Mouse (Mus musculus): ENCODE measurements at regions not wholly inside any gene's neighbourhood (a gene's known extent, or its start where the extent isn't known, plus 50 kb on each side); places are given as distances from the start of the nearest gene placed in this dataset.

DNA sequence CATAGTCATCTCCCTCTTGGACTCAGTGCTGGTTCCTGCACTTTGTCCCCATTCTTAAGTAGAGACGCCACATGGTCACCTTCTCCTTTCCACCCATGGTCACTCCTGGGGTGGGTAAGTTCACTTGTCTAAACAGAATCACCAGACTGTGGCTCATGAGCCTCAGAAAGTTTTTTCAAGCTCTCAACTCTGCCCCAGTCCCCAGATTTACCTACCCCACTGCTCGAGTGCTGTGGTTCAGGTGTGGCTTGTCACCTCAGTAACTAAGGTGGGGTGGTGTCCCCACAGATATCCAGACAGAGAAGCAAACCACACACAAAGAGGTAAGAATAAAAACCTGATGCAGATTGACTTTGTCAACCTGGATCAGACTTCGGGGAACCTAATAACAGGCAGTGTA lies 87.6 kb downstream of the Rpl10-ps3 start:
- Histone ChIP-seq H3K4me3 (ENCODE audit: low read length) (no peak overlapping the region), H3K4me1 (replicated peaks; ENCODE audit: control insufficient read depth, insufficient read depth, low read length) (no peaks in the 10 kb centered on the region), H3K27me3 (ENCODE audit: control insufficient read depth, insufficient read depth, low read depth, low read length) (no peaks in the 10 kb centered on the region), H3K4me2 (ENCODE audit: low read depth, low read length) (no peak overlapping the region), H3K27ac (ENCODE audit: low read length) (no peak overlapping the region), H3K36me3 (ENCODE audit: control insufficient read depth, insufficient read depth, low read length) (no peaks in the 10 kb centered on the region), H3K9ac (ENCODE audit: low read length) (no peak overlapping the region), H3K9me3 (ENCODE audit: control insufficient read depth, low read length) (no peaks in the 10 kb centered on the region)
- ATAC-seq (ENCODE audit: low read depth), result no peak
- 72% methylated on average over 3 of the region's 3 CpGs for WGBS

DNA sequence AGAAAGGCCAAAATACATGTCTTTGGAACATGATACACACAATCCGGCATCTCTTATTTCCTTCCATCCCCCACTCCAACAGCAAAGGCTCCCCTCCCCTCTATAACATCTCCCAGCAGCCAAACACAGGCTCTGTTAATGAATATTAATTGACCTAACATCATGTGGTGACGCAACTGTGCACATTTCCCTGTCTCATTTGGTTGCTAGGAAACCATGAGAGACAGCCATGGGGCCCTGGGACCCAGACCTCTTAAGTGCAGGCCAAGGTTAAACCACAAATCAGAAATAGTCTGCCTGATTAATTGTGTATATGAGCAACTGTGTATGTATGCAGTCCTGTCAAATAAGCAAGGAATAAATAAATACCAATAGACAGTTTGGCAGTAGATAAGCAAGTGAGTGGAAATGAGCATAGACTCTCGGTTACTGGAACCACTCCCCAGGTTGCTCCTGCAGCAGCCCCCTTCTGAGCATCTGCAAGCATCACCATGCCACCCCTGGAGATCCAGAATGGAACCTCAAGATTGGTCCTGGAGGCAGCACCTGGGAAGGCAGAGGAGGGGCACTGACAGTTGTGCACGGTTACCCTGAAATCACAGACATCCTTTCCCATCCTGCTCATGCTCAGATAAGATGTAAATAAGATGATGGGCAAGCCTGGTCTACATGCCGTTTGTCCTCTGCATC lies 99.6 kb downstream of the Rpl10-ps3 start:
- Histone ChIP-seq H3K27me3 (ENCODE audit: control insufficient read depth, insufficient read depth, low read depth, low read length) (no peaks in the 10 kb centered on the region), H3K36me3 (ENCODE audit: control insufficient read depth, insufficient read depth, low read length) (no peaks in the 10 kb centered on the region), H3K9me3 (ENCODE audit: control insufficient read depth, low read length) (no peaks in the 10 kb centered on the region), H3K4me3 (ENCODE audit: low read length) (no peak overlapping the region), H3K4me2 (ENCODE audit: low read depth, low read length) (no peak overlapping the region), H3K4me1 (replicated peaks; ENCODE audit: control insufficient read depth, insufficient read depth, low read length) (no peaks in the 10 kb centered on the region), H3K27ac (ENCODE audit: low read length) (no peak overlapping the region), H3K9ac (ENCODE audit: low read length) (no peak overlapping the region)
- ATAC-seq (ENCODE audit: low read depth), result no peak
- 36% methylated on average over 5 of the region's 5 CpGs for WGBS

DNA sequence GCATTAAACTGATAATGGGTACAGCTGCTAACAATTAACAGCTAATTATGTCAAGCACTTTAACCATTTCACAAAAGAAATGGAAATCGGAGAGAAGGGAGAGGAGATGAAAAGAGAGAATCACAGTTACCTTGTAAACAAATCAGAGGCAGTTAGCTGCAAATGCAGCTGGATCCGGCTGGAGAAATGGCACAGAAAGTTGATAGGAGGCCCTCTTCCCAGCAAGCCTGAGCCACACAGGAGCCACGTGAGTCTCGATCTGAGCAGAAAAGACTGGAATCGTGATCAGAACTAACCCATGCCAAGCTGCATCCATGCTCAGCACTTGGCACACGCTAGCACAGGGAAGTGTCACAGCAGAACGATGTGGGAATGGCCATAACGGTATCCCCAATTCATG lies 103.8 kb downstream of the Rpl10-ps3 start:
- peaks cover 2% of the 10 kb centered on the region; the same call in 1 of the 2 replicates for H3K4me1 ChIP-seq (replicated peaks; ENCODE audit: control insufficient read depth, insufficient read depth, low read length)

DNA sequence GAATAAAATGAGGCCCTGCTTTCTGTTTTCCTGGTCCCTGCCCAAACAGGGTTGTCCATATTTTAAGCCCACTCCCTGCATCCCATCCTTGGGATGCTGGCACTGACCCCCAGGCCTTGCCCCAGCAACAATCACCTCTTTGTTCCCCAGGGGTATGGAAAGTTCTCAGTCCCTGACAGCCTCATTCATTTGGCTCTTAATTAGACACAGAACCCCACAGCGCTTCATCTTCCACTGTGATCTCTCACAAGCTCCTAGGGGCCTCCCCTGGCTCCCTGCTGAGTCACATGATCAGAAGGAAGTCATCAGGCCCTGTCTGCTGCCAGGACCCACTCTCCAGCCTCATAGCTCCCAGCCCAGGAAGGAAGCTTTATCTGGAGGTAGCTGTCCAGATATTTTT lies 108.9 kb downstream of the Rpl10-ps3 start:
- Histone ChIP-seq H3K9me3 (ENCODE audit: control insufficient read depth, low read length) (no peaks in the 10 kb centered on the region), H3K9ac (ENCODE audit: low read length) (no peak overlapping the region), H3K36me3 (ENCODE audit: control insufficient read depth, insufficient read depth, low read length) (no peaks in the 10 kb centered on the region), H3K4me3 (ENCODE audit: low read length) (no peak overlapping the region), H3K4me2 (ENCODE audit: low read depth, low read length) (no peak overlapping the region), H3K27me3 (ENCODE audit: control insufficient read depth, insufficient read depth, low read depth, low read length) (no peaks in the 10 kb centered on the region), H3K27ac (ENCODE audit: low read length) (no peak overlapping the region), H3K4me1 (replicated peaks; ENCODE audit: control insufficient read depth, insufficient read depth, low read length) (peaks cover 2% of the 10 kb centered on the region; the same call in 1 of the 2 replicates)
- WGBS, result 46% methylated on average over 1 of the region's 1 CpGs
- ATAC-seq (ENCODE audit: low read depth), result no peak

More for the DNA sequence above, 103.8 kb downstream of the Rpl10-ps3 start:
- Histone ChIP-seq H3K27me3 (ENCODE audit: control insufficient read depth, insufficient read depth, low read depth, low read length) (no peaks in the 10 kb centered on the region), H3K4me2 (ENCODE audit: low read depth, low read length) (no peak overlapping the region), H3K9ac (ENCODE audit: low read length) (no peak overlapping the region), H3K36me3 (ENCODE audit: control insufficient read depth, insufficient read depth, low read length) (no peaks in the 10 kb centered on the region), H3K27ac (ENCODE audit: low read length) (no peak overlapping the region), H3K9me3 (ENCODE audit: control insufficient read depth, low read length) (no peaks in the 10 kb centered on the region), H3K4me3 (ENCODE audit: low read length) (no peak overlapping the region)
- WGBS, result 37% methylated on average over 8 of the region's 8 CpGs
- ATAC-seq (ENCODE audit: low read depth), result no peak

DNA sequence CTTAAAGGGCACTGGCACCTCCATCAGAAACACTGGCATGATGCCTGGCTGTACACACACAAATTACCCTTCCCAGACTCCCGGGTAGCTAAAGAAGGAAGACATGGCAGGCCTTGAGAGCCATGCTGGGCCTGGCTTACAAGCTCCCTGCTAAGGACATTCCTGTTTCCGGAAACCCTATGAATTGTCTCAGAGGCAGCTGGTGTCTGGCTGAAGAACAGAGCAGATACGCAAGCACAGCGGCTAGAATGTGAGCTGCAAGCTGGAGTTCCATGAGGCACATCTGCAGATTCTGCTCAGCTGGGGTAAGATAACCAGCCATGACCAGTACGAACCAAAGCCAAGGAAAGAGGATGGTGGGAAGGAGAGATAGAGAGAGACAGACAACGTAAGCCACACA lies 110.1 kb downstream of the Rpl10-ps3 start:
- Histone ChIP-seq H3K27me3 (ENCODE audit: control insufficient read depth, insufficient read depth, low read depth, low read length) (no peaks in the 10 kb centered on the region), H3K4me2 (ENCODE audit: low read depth, low read length) (no peak overlapping the region), H3K27ac (ENCODE audit: low read length) (no peak overlapping the region), H3K9me3 (ENCODE audit: control insufficient read depth, low read length) (no peaks in the 10 kb centered on the region), H3K9ac (ENCODE audit: low read length) (no peak overlapping the region), H3K36me3 (ENCODE audit: control insufficient read depth, insufficient read depth, low read length) (no peaks in the 10 kb centered on the region), H3K4me1 (replicated peaks; ENCODE audit: control insufficient read depth, insufficient read depth, low read length) (peaks cover 2% of the 10 kb centered on the region; the same call in 1 of the 2 replicates), H3K4me3 (ENCODE audit: low read length) (no peak overlapping the region)
- 78% methylated on average over 6 of the region's 6 CpGs for WGBS
- ATAC-seq (ENCODE audit: low read depth), result no peak

DNA sequence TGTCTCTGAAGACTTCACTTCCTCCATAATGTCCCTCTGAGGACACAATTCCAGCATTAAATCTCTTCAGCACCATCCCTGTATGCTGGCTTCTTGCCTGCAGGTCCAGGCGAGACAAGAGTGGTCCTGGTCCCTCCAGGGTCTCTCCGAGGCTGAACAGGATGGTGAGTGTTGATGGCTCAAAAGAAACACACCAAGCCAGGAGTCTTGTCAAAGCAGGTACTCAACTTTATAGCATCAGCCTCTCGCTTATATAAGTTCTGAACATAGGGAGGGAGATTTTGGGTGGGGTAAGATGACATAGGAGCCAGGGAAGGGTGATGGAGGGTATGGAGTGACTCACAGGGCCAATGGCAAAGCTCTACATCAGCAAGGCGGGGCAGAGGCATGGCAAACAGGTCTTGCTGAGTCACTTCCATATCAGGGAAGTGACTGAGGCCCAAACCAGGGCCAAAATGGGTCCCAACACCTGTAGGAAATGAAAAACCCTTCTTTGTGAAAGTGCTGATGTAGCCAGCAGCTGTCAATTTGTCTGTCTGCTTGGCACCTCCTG lies 111.7 kb downstream of the Rpl10-ps3 start:
- H3K27me3 ChIP-seq (ENCODE audit: control insufficient read depth, insufficient read depth, low read depth, low read length), result no peaks in the 10 kb centered on the region
- H3K4me1 ChIP-seq (replicated peaks; ENCODE audit: control insufficient read depth, insufficient read depth, low read length), result peaks cover 2% of the 10 kb centered on the region; the same call in 1 of the 2 replicates
- H3K36me3 ChIP-seq (ENCODE audit: control insufficient read depth, insufficient read depth, low read length), result no peaks in the 10 kb centered on the region
- H3K4me3 ChIP-seq (ENCODE audit: low read length), result no peak overlapping the region
- no peak overlapping the region for H3K4me2 ChIP-seq (ENCODE audit: low read depth, low read length)
- H3K9ac ChIP-seq (ENCODE audit: low read length), result no peak overlapping the region
- H3K9me3 ChIP-seq (ENCODE audit: control insufficient read depth, low read length), result no peaks in the 10 kb centered on the region
- H3K27ac ChIP-seq (ENCODE audit: low read length), result no peak overlapping the region
- no peak for ATAC-seq (ENCODE audit: low read depth)
- WGBS, result 69% methylated on average over 4 of the region's 4 CpGs

DNA sequence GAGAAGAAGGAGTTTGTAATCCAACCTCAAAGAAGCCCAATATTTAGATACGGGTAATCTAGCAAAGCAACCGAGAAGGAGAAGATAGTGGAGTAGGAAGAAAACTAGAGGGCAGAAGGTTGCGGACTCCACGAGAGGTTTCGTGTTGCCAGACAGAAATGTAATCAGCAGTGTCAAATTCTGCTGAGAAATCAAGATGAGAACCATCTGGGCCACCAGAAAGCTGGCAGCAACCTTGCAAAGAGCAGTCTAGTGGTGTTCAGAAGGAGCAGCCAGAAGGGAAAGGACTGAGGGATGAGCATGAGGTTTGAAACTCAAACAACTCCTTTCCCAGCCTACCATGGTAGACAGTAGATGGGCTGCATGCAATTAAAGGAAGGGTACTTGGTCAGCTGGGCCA lies 134.3 kb downstream of the Rpl10-ps3 start:
- no peak overlapping the region for H3K27ac ChIP-seq (ENCODE audit: low read length)
- no peaks in the 10 kb centered on the region for H3K4me1 ChIP-seq (replicated peaks; ENCODE audit: control insufficient read depth, insufficient read depth, low read length)
- no peaks in the 10 kb centered on the region for H3K9me3 ChIP-seq (ENCODE audit: control insufficient read depth, low read length)
- H3K4me3 ChIP-seq (ENCODE audit: low read length), result no peak overlapping the region
- no peak for ATAC-seq (ENCODE audit: low read depth)
- H3K9ac ChIP-seq (ENCODE audit: low read length), result no peak overlapping the region
- no peaks in the 10 kb centered on the region for H3K27me3 ChIP-seq (ENCODE audit: control insufficient read depth, insufficient read depth, low read depth, low read length)
- H3K4me2 ChIP-seq (ENCODE audit: low read depth, low read length), result no peak overlapping the region
- 34% methylated on average over 5 of the region's 5 CpGs for WGBS
- no peaks in the 10 kb centered on the region for H3K36me3 ChIP-seq (ENCODE audit: control insufficient read depth, insufficient read depth, low read length)

DNA sequence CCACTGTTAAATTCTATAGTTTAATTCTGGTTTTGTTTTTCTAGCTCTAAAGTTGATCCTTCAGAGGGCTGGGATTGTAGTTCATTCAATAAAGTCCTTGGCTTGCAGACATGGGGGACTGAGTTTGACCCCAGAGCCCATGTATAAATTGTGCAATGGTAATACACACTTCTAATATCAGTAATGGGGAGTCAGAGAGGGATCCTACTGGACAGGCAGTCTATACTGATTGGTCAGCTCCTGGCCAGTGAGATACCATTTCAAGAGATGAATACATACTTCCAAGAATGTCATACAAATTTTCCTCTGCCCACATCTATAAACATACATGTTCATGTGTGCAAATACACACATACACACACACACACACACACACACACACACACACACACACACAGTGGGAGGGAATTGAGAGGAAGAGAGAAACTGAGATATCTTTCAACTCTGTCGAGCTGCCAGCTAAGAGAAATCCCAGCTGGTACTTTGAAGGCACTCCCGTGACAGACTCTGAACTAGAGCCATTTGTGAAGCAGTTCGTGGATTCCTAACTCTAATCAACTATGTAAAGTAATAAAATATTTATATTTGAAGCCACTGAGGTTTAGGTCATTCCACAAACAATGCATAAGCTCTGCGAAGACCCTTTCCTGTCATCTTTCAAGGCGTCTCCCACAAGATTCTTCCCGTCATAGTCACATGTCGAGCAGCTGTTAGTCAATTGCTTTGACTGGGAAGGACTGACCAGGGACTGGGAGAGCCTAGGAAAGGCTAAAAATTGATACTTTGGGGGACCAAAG lies 145.1 kb downstream of the Rpl10-ps3 start:
- H3K27me3 ChIP-seq (ENCODE audit: control insufficient read depth, insufficient read depth, low read depth, low read length), result 0 out of 2 replicates have a peak, but pooled peaks cover 5% of the 10 kb centered on the region
- peak; percentile 80 for ATAC-seq (ENCODE audit: low read depth)
- H3K27ac ChIP-seq (ENCODE audit: low read length), result no peak overlapping the region; the same call in 1 of the 2 replicates
- no peaks in the 10 kb centered on the region for H3K9me3 ChIP-seq (ENCODE audit: control insufficient read depth, low read length)
- H3K4me2 ChIP-seq (ENCODE audit: low read depth, low read length), result no peak overlapping the region
- H3K4me3 ChIP-seq (ENCODE audit: low read length), result no peak overlapping the region
- H3K4me1 ChIP-seq (replicated peaks; ENCODE audit: control insufficient read depth, insufficient read depth, low read length), result no peaks in the 10 kb centered on the region
- 43% methylated on average over 7 of the region's 7 CpGs for WGBS
- no peak overlapping the region for H3K9ac ChIP-seq (ENCODE audit: low read length)
- no peaks in the 10 kb centered on the region for H3K36me3 ChIP-seq (ENCODE audit: control insufficient read depth, insufficient read depth, low read length)

DNA sequence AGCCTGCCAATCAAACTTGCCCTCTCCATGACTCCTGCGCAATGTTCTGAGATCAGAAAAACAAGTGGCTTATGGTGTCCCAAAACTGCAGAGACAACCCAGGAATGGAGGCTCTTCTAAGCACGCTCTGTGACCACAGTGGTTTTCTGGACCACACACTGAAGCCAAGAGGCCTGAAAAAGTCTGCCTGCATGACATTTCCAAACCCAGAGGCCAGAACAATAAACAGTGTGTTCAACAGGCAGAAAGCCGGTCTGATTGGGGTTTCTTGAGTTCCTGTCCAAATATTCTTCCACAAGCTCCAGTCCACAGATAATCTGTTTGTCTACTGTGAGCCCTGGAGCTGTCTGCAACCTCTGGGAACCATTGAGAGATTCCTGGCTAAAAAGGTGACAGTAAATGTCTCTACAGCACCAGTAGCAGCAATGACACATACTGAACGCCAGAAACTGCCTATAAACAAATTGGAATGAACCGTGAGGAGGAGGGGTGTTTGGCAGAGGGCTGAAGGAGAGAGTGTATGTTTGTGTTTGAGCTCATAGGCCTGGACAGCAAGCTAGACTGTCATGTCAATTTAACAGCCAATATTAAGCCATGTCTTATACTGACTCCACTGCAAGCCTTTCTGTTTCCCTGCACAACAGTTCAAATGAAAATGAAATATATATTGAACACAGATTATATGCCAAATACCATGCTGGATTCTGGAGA lies 152.2 kb downstream of the Rpl10-ps3 start:
- Histone ChIP-seq H3K9me3 (ENCODE audit: control insufficient read depth, low read length) (no peaks in the 10 kb centered on the region), H3K36me3 (ENCODE audit: control insufficient read depth, insufficient read depth, low read length) (no peaks in the 10 kb centered on the region), H3K9ac (ENCODE audit: low read length) (no peak overlapping the region), H3K4me2 (ENCODE audit: low read depth, low read length) (no peak overlapping the region), H3K4me3 (ENCODE audit: low read length) (no peak overlapping the region), H3K4me1 (replicated peaks; ENCODE audit: control insufficient read depth, insufficient read depth, low read length) (peaks cover 10% of the 10 kb centered on the region), H3K27me3 (ENCODE audit: control insufficient read depth, insufficient read depth, low read depth, low read length) (0 out of 2 replicates have a peak, but pooled peaks cover 5% of the 10 kb centered on the region), H3K27ac (ENCODE audit: low read length) (peak overlapping the region; percentile 69)
- peak; percentile 93 for ATAC-seq (ENCODE audit: low read depth)
- WGBS, result 24% methylated on average over 5 of the region's 5 CpGs

All from lung, embryonic 16.5 days (tissue).